8 mouse cellular contexts compared by ENCODE assay signal in genomic region chr11:75511213-75511612, GRCm38 (mm10). TPM values are rescaled to one million over a fixed set of nuclear protein-coding genes. Genes with fewer than 3 reads are reported as not detected.
A peak's percentile ranks its signal among the peaks of the same experiment; 100 is the strongest.
DNase-seq lines count a peak whose midpoint lies in the region; ATAC-seq lines count a peak whose summit lies in the region.

No protein-coding gene starts in this region.

- H3K27me3 ChIP-seq in midbrain, embryonic 15.5 days (replicated peaks), result no peaks in the 10 kb centered on the region
- H3K27me3 ChIP-seq in midbrain, embryonic 16.5 days (ENCODE audit: control insufficient read depth, insufficient read depth, low read depth, low read length), result no peaks in the 10 kb centered on the region
- H3K27me3 ChIP-seq in heart, embryonic 15.5 days, result no peaks in the 10 kb centered on the region

- H3K9me3 ChIP-seq in midbrain, embryonic 15.5 days, result no peaks in the 10 kb centered on the region
- no peaks in the 10 kb centered on the region for H3K9me3 ChIP-seq in midbrain, embryonic 16.5 days (replicated peaks; ENCODE audit: control insufficient read depth, low read length, poor library complexity, severe bottlenecking)
- H3K9me3 ChIP-seq in heart, embryonic 15.5 days (replicated peaks), result no peaks in the 10 kb centered on the region

- DNase-seq in cerebellum, adult 11 months, result peak; percentile 56
- DNase-seq in skeletal muscle tissue, adult 2 months (ENCODE audit: low read depth, low spot score), result peak; percentile 81
- no peak for DNase-seq in ovary, postnatal 36 days (ENCODE audit: low spot score)
- DNase-seq in left cerebral cortex, postnatal 36 days (ENCODE audit: low spot score in 2 of 2), result no peak

- WGBS in midbrain, embryonic 15.5 days, result 82% methylated on average over 6 of the region's 6 CpGs
- 81% methylated on average over 6 of the region's 6 CpGs for WGBS in midbrain, embryonic 16.5 days
- 73% methylated on average over 6 of the region's 6 CpGs for WGBS in heart, embryonic 15.5 days

- intact Hi-C loops in left cerebral cortex, postnatal 36 days (cut with DNase I), result no loop called here

- H3K36me3 ChIP-seq in midbrain, embryonic 15.5 days (replicated peaks), result peaks cover 28% of the 10 kb centered on the region
- peaks cover 18% of the 10 kb centered on the region for H3K36me3 ChIP-seq in midbrain, embryonic 16.5 days (ENCODE audit: control insufficient read depth, insufficient read depth, low read length)
- H3K36me3 ChIP-seq in heart, embryonic 15.5 days, result peaks cover 27% of the 10 kb centered on the region

- H3K27ac ChIP-seq in midbrain, embryonic 15.5 days, result no peak overlapping the region
- no peak overlapping the region for H3K27ac ChIP-seq in midbrain, embryonic 16.5 days (ENCODE audit: low read length)
- H3K27ac ChIP-seq in heart, embryonic 15.5 days, result peak overlapping the region; percentile 96; the same call in 1 of the 2 replicates

- H3K9ac ChIP-seq in midbrain, embryonic 15.5 days, result no peak overlapping the region
- H3K9ac ChIP-seq in midbrain, embryonic 16.5 days (ENCODE audit: low read depth, low read length), result no peak overlapping the region
- H3K9ac ChIP-seq in heart, embryonic 15.5 days, result no peak overlapping the region

- no peak overlapping the region for H3K4me3 ChIP-seq in midbrain, embryonic 15.5 days
- H3K4me3 ChIP-seq in midbrain, embryonic 16.5 days (ENCODE audit: low read depth, low read length), result no peak overlapping the region
- H3K4me3 ChIP-seq in heart, embryonic 15.5 days, result peak overlapping the region; percentile 64; the same call in 1 of the 2 replicates

- no peak for ATAC-seq in cerebellum, adult (ENCODE audit: insufficient number of reproducible peaks, low FRiP score, low TSS enrichment)
- ATAC-seq in midbrain, embryonic 15.5 days (replicated peaks), result no peak
- ATAC-seq in midbrain, embryonic 16.5 days, result no peak
- no peak for ATAC-seq in heart, embryonic 15.5 days (replicated peaks; ENCODE audit: insufficient number of reproducible peaks, insufficient read depth, low FRiP score, low read depth)

- 0 out of 2 replicates have a peak overlapping the region, but pooled peaks have one; percentile 93 for H3K4me2 ChIP-seq in midbrain, embryonic 15.5 days
- no peak overlapping the region for H3K4me2 ChIP-seq in midbrain, embryonic 16.5 days (ENCODE audit: low read length)
- peak overlapping the region; percentile 97; the same call in 1 of the 2 replicates for H3K4me2 ChIP-seq in heart, embryonic 15.5 days

- peaks cover 13% of the 10 kb centered on the region for H3K4me1 ChIP-seq in midbrain, embryonic 15.5 days
- peaks cover 7% of the 10 kb centered on the region for H3K4me1 ChIP-seq in midbrain, embryonic 16.5 days (ENCODE audit: control insufficient read depth, insufficient read depth, low read length)
- peaks cover 27% of the 10 kb centered on the region for H3K4me1 ChIP-seq in heart, embryonic 15.5 days (replicated peaks)

RNA-seq across cellular contexts. Expression of gene Rilp, which starts 1.3 kb away (rescaled TPM):
- polyA plus RNA-seq in midbrain, embryonic 15.5 days (2015; fragmentation: Nextera tagmentation; extraction: Ambion mirVana), result 1.9 and 2.0 TPM in 2 replicates
- polyA plus RNA-seq in midbrain, embryonic 16.5 days (2015; fragmentation: Nextera tagmentation; extraction: Ambion mirVana), result 2.8 and 2.9 TPM in 2 replicates
- 7.7 and 9.2 TPM in 2 replicates for polyA plus RNA-seq in heart, embryonic 15.5 days (2015; fragmentation: Nextera tagmentation; extraction: Ambion mirVana)
- 1 to 10 TPM; 1.9 to 2.3 TPM for total RNA-seq in left cerebral cortex, postnatal 36 days (2021)

RNA-seq across cellular contexts. Expression of gene Scarf1, which starts 2.1 kb away (rescaled TPM):
- polyA plus RNA-seq in midbrain, embryonic 15.5 days (2015; fragmentation: Nextera tagmentation; extraction: Ambion mirVana), result 4.6 and 5.2 TPM in 2 replicates
- 3.4 and 4.3 TPM in 2 replicates for polyA plus RNA-seq in midbrain, embryonic 16.5 days (2015; fragmentation: Nextera tagmentation; extraction: Ambion mirVana)
- 10.4 and 13.0 TPM in 2 replicates for polyA plus RNA-seq in heart, embryonic 15.5 days (2015; fragmentation: Nextera tagmentation; extraction: Ambion mirVana)
- 1 to 10 TPM; 1.2 to 1.8 TPM for total RNA-seq in left cerebral cortex, postnatal 36 days (2021)

RNA-seq across cellular contexts. Expression of gene Slc43a2, which starts 20.3 kb away (rescaled TPM):
- 17.7 and 20.2 TPM in 2 replicates for polyA plus RNA-seq in midbrain, embryonic 15.5 days (2015; fragmentation: Nextera tagmentation; extraction: Ambion mirVana)
- 19.4 and 21.0 TPM in 2 replicates for polyA plus RNA-seq in midbrain, embryonic 16.5 days (2015; fragmentation: Nextera tagmentation; extraction: Ambion mirVana)
- polyA plus RNA-seq in heart, embryonic 15.5 days (2015; fragmentation: Nextera tagmentation; extraction: Ambion mirVana), result 2.6 and 5.1 TPM in 2 replicates
- total RNA-seq in left cerebral cortex, postnatal 36 days (2021), result 10 to 100 TPM; 51.1 to 63.1 TPM

RNA-seq across cellular contexts. Expression of gene Prpf8, which starts 24.6 kb away (rescaled TPM):
- 54.8 and 56.4 TPM in 2 replicates for polyA plus RNA-seq in midbrain, embryonic 15.5 days (2015; fragmentation: Nextera tagmentation; extraction: Ambion mirVana)
- polyA plus RNA-seq in midbrain, embryonic 16.5 days (2015; fragmentation: Nextera tagmentation; extraction: Ambion mirVana), result 42.9 and 47.6 TPM in 2 replicates
- 24.8 and 37.1 TPM in 2 replicates for polyA plus RNA-seq in heart, embryonic 15.5 days (2015; fragmentation: Nextera tagmentation; extraction: Ambion mirVana)
- total RNA-seq in left cerebral cortex, postnatal 36 days (2021), result 100 to 1,000 TPM; 127 to 138 TPM

RNA-seq across cellular contexts. Expression of gene Tlcd2, which starts 49.7 kb away (rescaled TPM):
- 2.2 and 2.8 TPM in 2 replicates for polyA plus RNA-seq in midbrain, embryonic 15.5 days (2015; fragmentation: Nextera tagmentation; extraction: Ambion mirVana)
- polyA plus RNA-seq in midbrain, embryonic 16.5 days (2015; fragmentation: Nextera tagmentation; extraction: Ambion mirVana), result 1.9 TPM in 2 replicates
- 7.9 and 13.4 TPM in 2 replicates for polyA plus RNA-seq in heart, embryonic 15.5 days (2015; fragmentation: Nextera tagmentation; extraction: Ambion mirVana)
- total RNA-seq in left cerebral cortex, postnatal 36 days (2021), result under 1 TPM in 1 of 2 experiments, not detected in 1; 0.47 TPM

Comparison
In these comparisons a context has a peak if more than half of its experiments do, and no peak if none do; other contexts are left out.
1. DNase-seq: peak in cerebellum, adult 11 months (single experiment) and skeletal muscle tissue, adult 2 months (single experiment); none in ovary, postnatal 36 days (single experiment) and left cerebral cortex, postnatal 36 days (0 of 2).